Mouse (Mus musculus): Measurements from ENCODE around the gene Cdyl.

The Cdyl gene

GRCm38 (mm10) chr13:35764559-35764958 is 104.9 kb downstream of the Cdyl start:
- DNase-seq, result no peak

- no peak for DNase-seq
Measured at GRCm38 (mm10) chr13:35765817-35766216, 106.2 kb downstream of the Cdyl start.

GRCm38 (mm10) chr13:35769673-35770072 is 110.0 kb downstream of the Cdyl start:
- DNase-seq, result no peak

DNA sequence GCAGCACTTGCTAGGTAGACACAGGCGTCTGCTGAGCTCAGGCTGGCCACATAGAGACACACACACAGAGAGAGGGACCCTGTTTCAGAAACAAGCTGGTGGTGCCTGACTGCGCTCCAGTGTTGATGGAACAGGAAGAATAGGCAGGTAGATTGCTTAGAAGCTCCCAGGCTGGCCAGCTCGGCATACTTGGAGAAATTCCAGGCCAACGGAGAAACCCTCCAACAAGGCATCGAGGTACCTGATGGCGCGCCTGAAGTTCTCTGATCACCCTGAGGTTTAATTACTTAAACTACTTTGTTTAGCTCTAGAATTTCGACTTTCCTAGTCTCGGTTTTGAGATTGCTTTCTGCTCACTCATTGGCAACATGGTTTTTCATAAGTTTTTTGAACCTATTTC is 110.8 kb downstream of the Cdyl start:
- no peak for DNase-seq

DNA sequence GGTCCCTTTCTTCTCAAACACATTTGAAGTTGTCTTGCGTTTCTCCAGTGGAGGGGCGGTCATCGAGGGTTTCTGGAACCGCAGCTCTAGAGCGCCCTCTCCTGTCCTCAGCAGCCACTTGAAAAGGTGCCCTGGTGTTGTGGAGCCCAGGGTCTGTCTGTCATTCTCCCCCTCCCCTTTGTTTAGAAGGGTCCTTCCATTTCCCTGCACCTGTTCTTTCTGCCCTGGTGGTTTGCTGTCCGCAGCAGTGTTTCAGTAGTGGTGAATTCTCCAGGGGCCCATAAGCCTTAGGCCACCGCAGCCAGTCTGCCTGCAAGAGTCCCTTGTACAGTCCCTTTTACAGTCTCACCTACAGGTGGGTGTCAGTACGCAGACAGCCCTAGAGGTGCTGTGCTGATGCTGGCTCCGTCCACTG is 112.3 kb downstream of the Cdyl start:
- DNase-seq, result peak; percentile 22

DNA sequence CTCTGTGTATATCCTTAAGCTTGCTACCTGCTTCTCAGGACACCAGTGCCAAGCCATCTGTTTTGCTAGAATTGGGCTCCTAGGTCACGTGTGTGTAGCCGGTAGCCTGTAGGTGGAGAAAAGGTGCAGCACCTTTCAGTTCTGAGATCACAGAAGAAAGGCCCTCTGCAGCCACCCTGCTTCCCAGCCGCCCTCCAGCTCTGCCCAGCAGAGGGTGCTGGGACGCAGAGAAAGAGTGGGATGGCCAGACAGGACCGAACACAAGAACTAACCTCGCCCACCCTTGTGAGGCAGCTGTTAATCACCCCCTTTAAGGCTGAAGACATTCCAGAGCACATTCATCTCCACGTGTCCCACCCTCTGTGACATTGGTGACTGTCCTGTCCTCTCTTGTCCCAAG is 114.1 kb downstream of the Cdyl start:
- DNase-seq, result peak; percentile 16

DNA sequence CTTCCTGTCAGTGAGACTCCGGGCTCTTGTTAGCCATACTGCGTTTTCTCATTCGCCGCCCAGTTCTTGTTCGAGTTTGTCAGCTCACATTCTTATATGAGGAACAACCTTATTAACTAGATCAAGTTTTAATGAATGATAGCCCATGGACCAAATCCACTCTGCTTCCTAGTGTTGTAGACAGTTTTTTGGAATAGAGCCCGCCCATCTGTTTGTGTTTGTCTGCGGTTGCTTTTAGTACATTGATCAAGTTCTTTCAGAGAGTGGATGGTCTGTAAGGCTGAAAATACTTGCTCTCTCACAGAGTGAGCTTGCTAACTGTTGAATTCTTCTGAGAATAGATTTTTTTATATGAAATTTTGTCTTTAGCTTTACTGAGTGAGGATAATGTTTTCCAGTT is 116.5 kb downstream of the Cdyl start:
- DNase-seq, result no peak

DNA sequence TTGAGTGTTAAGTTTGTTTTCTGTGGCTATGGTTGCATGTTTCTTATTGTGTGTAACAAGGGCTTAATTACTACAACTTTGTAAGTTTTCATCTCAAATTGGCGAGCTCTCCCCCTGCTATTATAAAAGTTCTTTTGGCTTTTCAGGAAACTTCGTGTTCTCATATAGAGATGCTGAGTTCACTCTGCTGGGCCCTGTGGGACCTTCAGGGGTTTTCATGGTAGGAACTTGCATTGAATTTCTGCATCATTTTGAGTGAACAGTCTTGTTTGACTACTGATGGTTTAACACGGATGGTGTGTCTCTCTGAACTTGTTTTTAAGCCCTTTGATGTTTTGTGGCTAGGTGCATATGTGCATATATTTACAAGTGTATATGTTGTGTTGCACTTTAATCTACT is 121.1 kb downstream of the Cdyl start:
- no peak for DNase-seq

DNA sequence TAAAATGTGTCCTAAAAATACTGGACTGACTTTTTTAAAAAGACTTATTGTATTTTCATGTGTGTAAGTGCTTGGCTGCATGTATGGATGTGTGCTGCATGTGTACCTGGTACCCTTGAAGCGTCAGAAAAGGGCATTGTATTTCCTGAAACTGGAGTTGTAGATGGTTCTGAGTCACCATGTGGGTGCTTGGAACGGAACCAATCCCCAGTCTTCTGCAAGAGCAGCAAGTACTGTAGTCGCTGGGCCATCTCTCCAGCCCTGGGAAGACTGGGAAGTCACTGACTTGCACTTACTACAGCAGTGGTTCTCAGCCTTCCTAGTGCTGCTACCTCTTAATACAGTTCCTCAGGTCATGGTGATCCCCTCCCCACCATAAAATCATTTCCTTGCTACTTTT is 122.1 kb downstream of the Cdyl start:
- DNase-seq, result no peak

DNA sequence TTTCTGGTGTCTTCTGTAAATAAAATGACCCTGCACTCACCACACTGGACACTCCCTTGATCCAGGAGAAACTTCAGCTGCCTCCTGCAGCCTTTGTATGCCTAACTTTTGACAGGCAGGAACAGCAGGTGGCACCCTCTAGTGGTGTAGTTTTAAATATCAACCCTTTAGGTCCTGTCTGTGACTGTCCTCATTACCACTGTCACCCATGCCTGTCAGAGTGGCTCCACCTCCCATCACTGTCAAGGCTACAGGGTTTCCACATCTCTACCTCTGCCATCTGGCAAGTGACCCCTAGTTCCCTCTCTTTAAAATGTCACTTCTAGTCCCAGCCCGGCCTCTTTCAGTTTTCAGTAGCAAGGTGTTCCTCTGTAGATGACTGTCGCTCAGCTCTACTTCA is 123.3 kb downstream of the Cdyl start:
- DNase-seq, result peak; percentile 76

DNA sequence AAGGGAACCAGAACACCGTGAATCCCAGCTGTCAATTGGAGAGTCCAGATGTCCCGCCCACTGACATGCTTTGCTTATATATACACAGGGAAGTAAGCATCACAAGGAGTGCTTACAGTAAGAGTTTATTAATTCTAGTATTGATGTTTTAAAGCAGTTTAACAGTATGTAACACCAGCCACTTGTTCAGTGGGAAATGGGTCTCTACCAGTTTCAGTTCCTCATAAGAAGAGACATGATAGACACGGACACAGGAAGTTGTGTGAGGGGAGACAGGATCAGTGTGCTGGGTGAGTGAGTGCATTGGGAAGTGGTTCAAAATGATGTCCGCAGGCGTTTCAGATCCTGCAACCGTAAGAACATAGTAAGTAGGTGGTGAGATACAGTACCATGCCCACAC is 123.9 kb downstream of the Cdyl start:
- DNase-seq, result peak; percentile 8

DNA sequence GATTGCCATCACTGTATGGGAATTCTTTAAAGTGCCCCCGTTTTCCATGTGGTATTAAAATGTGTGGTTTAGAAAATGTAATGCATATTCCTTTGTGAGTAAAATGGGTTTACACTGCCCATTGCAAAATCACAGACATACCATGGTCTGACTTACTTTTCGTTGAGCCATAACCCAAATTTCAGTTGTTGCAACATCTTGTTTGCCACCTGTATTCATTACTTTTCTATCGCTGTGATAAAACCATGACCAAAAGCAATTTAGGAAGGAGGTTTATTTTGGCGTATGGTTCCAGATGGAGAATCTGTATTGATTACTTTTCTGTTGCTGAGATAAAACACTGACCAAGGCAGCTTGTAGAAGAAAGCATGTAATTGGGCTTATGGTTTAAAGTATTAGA is 124.6 kb downstream of the Cdyl start:
- DNase-seq, result no peak

DNA sequence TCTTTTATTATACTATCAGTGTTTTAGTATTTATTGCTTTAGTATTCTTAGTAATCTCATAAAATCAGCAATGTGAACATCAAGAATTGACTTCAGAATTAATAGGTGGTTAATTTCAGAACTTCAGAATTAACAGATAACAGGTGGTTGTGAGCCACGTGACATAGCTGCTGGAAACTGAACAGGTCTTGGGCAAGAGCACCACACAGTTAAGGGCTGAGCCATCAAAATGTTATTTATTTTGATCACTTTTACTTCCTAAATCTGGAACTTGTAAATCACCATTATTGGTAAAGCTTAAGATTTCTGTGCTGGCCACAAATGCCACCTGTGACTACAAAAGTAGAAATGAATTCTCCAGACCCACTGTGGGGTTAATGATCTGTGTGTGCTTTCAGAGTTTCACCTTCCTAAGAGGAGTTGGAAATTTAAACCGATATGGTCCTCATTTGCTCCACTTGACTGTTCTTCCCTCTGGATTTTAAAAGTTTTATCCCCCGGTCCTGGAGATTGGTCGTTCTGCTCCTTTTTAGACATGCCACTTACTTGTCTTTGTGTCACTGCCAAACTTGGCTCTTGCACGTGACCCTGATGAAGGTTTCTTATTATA is 125.8 kb downstream of the Cdyl start:
- DNase-seq, result no peak

GRCm38 (mm10) chr13:35786726-35787399 is 127.2 kb downstream of the Cdyl start:
- DNase-seq, result no peak

DNA sequence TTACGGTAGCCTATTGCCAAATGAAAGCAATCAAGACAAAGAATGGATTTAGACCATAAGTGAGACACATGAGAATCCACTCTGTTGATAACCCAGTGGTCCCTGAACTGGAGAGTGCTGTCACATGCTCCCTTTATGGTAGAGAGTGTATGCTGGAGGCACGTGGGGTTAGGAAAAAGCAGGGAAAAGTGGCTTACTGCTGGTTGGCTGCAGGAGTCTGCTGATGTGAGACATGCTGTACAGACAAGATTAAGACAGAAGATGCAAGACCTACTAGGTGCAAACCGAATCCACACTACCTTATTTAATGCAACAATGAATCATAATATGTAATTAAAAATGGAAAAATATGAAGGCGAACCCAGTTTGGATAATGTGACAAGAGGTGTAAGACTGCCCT is 129.9 kb downstream of the Cdyl start:
- DNase-seq, result no peak

DNA sequence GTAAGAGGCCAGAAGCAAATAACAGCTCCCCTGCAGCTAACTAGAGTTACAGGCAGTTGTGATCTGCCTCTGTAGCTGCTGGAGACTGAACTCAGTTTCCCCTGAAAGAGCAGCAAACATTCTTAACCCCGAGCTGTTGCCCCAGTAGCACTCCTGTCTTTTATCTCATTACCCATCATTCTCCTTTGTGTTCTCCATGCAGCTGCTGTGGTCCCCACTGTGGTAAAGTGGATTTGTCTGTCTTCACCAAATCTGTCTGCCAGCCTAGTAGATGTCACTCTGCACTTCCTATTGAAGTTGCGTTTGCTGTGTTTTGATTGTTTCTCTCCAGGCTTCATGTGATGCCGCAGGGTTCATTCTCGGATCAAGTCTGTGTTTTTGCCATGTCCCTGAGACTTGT is 130.8 kb downstream of the Cdyl start:
- DNase-seq, result no peak

DNA sequence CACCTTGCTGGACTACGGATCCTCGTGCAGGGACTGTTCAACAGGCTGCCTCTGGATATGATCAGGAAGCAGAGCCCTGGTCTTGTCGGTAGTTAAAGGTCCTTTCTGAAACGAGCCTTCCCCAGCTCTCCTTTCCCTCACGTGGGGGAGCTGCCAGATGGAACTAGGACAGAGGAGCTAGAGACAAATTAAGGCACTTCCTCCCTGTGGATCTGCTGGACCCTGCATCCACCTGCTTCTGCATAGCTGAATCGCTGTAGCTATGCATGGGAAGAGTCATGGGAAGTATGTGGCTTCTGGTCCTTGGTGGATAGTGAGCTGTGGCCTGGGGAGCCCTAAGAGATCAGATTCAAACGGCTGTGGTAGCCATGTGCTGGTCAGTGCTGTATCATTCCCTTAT is 134.7 kb downstream of the Cdyl start:
- no peak for DNase-seq

DNA sequence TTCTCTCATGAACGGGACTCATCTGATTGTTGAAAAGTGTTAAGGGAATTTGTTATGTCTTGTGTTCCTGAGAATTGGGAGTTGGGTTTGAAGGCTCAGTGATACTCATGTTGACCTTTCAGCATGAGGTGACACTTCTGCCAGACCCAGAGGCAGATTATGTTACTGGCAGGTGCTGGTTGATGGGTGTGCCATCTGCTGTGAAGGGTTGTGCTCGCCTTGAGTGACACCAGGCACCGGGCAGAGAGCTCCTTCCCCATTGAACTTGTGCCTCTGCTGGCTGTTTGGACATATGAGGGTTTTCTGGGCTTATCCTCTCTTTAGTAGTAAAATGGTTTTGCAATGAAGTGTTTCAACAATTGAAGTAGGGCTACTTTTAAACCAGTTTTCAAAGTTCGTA is 135.1 kb downstream of the Cdyl start:
- no peak for DNase-seq

GRCm38 (mm10) chr13:35795887-35796286 is 136.3 kb downstream of the Cdyl start:
- DNase-seq, result no peak

DNA sequence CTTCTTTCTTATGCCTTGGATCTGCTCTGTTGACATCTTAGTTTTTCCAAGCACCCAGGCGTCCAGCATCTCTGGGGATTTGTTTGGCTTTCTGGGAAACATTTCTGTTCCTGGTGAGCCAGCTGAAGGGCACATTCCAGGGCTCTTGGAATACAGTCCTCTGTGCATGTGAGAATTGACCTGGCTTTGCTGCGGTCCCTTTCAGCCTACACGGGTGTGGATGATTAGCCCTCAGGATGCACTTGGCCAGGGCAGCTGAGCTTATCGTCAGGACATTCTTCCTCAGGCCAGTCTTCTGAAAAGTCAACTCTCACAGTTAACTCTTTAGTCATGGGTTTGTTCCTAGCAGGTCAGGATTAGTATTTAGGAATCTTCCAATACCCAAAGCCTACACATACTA is 136.7 kb downstream of the Cdyl start:
- no peak for DNase-seq

GRCm38 (mm10) chr13:35797811-35798522 is 138.3 kb downstream of the Cdyl start:
- DNase-seq, result no peak

DNA sequence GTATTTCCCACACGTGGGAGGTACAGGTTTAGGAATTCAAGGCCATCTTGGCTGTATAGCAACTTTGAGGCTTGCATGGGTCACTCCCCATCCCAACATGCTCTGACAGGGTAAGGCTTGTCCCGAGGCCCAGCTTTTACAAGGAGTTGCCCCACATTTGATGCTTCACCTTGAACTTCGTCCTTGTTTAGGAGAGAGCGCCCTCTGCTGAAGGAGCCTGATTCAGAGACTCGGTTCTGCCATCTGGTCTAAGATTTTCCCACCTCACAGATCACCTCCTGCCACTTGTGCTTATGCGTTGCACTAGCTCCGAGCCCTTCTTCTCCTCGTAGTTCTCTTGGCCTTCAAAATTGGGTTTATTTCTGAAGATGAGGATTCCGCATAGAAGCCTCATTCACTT is 139.0 kb downstream of the Cdyl start:
- no peak for DNase-seq

- no peak for DNase-seq
Measured at GRCm38 (mm10) chr13:35800270-35800669, 140.6 kb downstream of the Cdyl start.

DNA sequence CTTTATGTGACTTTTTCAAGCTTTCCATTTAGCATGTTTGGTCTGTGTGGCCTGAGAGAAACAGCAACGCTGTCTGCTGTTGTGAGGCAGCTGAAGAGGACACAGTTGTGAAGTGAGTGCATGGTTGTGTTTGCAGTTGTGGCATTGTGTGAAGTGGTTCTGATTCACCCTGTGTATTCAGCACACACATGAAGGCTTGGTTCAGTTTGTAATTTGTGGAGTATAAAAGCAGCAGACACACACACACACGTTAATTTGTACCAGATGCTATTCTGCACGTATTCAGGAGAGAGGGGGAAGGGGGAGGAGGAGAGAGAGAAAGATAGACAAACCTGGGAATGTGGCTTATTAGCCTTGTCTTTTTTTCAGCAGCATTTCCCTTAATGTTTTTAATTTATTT is 146.1 kb downstream of the Cdyl start:
- DNase-seq, result no peak

DNA sequence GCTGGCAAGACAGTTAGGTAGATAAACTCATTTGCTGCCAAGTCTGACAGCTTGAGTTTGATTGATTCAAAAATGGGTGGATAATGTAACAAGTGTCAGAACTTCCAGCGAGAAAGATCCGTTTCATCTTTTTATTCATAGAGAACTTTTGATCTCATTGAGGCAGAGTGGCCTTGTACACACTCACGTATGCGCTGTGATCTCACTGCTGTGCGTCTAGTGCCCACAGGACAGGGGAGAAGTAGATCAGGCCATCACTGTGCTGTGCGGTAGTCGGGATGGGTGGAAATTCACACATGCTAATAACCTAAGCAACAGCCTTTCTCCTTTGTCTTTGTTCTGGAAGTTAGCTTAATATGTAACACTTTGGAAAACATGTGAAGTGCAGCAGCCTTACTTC is 146.5 kb downstream of the Cdyl start:
- no peak for DNase-seq

All from kidney, adult 9 months (tissue).